Mouse (Mus musculus) forebrain, embryonic 15.5 days (tissue): ENCODE results near the gene Invs. TPM values are rescaled to one million over a fixed set of nuclear protein-coding genes. Genes with fewer than 3 reads are reported as not detected.

Experiments used
- ATAC-seq: fragments of 200-750 bp; cut with Nextera tagmentation; replicated peaks from 2 replicates; pipeline ENCODE4 v1.8.0; 2017; ENCODE audit warnings: mild to moderate bottlenecking, moderate TSS enrichment, moderate library complexity
- H3K27ac ChIP-seq: fragments of 300-500 bp; sonication (generic); replicated peaks from 2 replicates; pipeline ENCODE4 v1.5.1; 2015; ENCODE audit warnings: mild to moderate bottlenecking, inconsistent platforms
- H3K27me3 ChIP-seq: fragments of 300-500 bp; sonication (generic); 2 replicates; pipeline ENCODE4 v1.6.1; 2015; ENCODE audit warnings: inconsistent platforms
- H3K36me3 ChIP-seq: fragments of 300-500 bp; sonication (generic); 2 replicates; pipeline ENCODE4 v1.6.1; 2015; ENCODE audit warnings: mild to moderate bottlenecking, inconsistent platforms
- H3K4me1 ChIP-seq: fragments of 300-500 bp; sonication (generic); 2 replicates; pipeline ENCODE4 v1.6.1; 2015; ENCODE audit warnings: inconsistent platforms
- H3K4me2 ChIP-seq: fragments of 300-500 bp; sonication (generic); replicated peaks from 2 replicates; pipeline ENCODE4 v1.6.1; 2015; ENCODE audit warnings: mild to moderate bottlenecking, inconsistent platforms
- H3K4me3 ChIP-seq: fragments of 300-500 bp; sonication (generic); 2 replicates; pipeline ENCODE4 v1.5.1; 2015; ENCODE audit warnings: mild to moderate bottlenecking, inconsistent platforms
- H3K9ac ChIP-seq: fragments of 300-500 bp; sonication (generic); replicated peaks from 2 replicates; pipeline ENCODE4 v1.6.1; 2015; ENCODE audit warnings: mild to moderate bottlenecking, inconsistent platforms
- H3K9me3 ChIP-seq: fragments of 300-500 bp; sonication (generic); 2 replicates; pipeline ENCODE4 v1.6.1; 2016; ENCODE audit warnings: inconsistent platforms
- WGBS: fragments of 180-500 bp; shearing (Covaris S2); methylation state at CpG from one replicate; pipeline ENCODE4 v1.1.7; 2015; ENCODE audit warnings: mixed read lengths; 5-methylcytosine and 5-hydroxymethylcytosine counted together
- polyA plus RNA-seq: library from polyadenylated mRNA; unstranded; fragments of >200 nt; fragmentation: Nextera tagmentation; extraction: Ambion mirVana; gene quantifications from 2 replicates; pipeline ENCODE4 v1.2.1, GENCODE M21; 2015

Invs gene
- polyA plus RNA-seq, 1 experiment from 2014 or later: 7.4 TPM

DNA sequence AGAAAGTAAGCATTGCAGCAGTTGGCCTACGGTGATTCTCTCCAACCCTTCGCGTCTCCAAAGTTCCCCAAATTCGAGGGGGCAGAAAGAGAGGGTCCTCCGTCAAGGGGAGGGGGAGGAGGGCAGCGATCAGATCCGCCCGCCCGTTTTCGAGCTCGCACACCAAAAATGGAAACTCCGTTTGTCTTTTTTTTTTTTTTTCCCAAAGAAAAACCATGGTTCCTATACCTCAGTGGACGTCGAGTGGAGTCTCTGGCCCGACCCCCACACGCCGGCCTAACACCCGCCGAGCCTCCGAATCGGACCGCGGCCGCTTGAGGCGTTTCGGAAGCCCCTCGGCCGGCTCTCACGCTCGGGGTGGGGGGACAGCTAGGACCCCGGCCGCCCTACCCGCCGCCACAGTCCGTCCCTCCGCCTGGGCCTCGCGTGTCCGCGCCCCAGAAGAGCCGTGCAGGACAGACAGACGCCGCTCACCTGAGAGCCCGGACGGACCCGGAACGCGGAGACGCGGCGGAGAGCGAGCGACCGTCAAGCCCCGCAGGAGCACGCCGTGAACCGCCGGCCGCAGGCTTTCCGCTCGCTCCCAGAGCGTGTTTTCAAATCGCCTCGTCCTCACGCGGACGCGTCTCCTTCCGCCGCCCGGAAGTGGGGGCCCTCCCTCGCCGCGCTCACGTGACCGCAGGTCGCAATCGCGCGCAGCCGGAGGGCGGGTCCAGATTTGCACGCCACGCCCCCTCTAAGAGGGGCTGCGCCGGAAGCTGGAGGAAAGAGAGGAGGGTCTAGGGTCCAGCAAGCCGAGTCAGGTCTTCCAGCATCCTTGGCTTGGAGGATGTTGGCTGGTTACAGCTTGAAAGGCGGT lies 193.5 kb downstream of the Invs start, which contains the start of gene Tex10:
Tex10 (minus strand) TSS at position 668 of the 859 bp plus-strand sequence.
- Histone ChIP-seq H3K4me3 (peak within 1 kb of the TSS; percentile 89), H3K9me3 (no peaks in the 10 kb centered on the region), H3K4me2 (peak within 1 kb of the TSS; percentile 64), H3K36me3 (peaks cover 7% of the 10 kb centered on the region), H3K27ac (peak within 1 kb of the TSS; percentile 75), H3K27me3 (no peaks in the 10 kb centered on the region), H3K9ac (peak within 1 kb of the TSS; percentile 86), H3K4me1 (peaks cover 22% of the 10 kb centered on the region)
- WGBS: under 1% methylated on average over 89 of the region's 89 CpGs
- ATAC-seq: peak; percentile 98

DNA sequence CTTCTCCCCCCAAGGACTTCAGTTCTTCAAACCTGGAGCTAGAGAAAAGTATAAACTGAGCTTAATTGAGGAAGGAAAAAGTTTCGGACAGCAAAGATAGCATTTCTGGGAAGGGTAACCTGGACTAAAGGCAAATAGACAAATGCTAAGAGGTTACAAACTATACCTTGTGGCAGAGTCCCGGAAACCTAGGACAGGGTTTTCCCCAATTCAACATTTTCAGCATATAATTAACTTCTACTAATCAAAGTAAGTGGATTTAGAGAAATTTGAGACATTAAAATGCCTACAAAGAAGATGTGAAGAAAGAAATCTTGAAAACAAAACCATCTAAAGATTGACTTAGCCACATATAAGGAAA lies 194.1 kb downstream of the Invs start:
- peaks cover 22% of the 10 kb centered on the region for H3K4me1 ChIP-seq
- H3K27me3 ChIP-seq: no peaks in the 10 kb centered on the region
- WGBS: 88% methylated on average over 2 of the region's 2 CpGs
- peaks cover 3% of the 10 kb centered on the region; the same call in 1 of the 2 replicates for H3K9me3 ChIP-seq
- peak overlapping the region; percentile 86; the same call in 1 of the 2 replicates for H3K9ac ChIP-seq
- H3K36me3 ChIP-seq: peaks cover 1% of the 10 kb centered on the region
- peak overlapping the region; percentile 89 for H3K4me3 ChIP-seq
- peak overlapping the region; percentile 75 for H3K27ac ChIP-seq
- ATAC-seq: no peak
- H3K4me2 ChIP-seq: peak overlapping the region; percentile 64

GRCm38 (mm10) chr4:48481287-48481686 lies 201.7 kb downstream of the Invs start:
- Histone ChIP-seq H3K9ac (no peak overlapping the region), H3K4me2 (no peak overlapping the region), H3K27ac (no peak overlapping the region), H3K27me3 (no peaks in the 10 kb centered on the region), H3K36me3 (no peaks in the 10 kb centered on the region), H3K4me3 (no peak overlapping the region), H3K4me1 (no peaks in the 10 kb centered on the region), H3K9me3 (peaks cover 7% of the 10 kb centered on the region; the same call in 1 of the 2 replicates)
- no peak for ATAC-seq
- 45% methylated on average over 2 of the region's 2 CpGs for WGBS

Other genes starting within 250 kb of the Invs start
- gene Nr4a3, start 234.6 kb upstream of the Invs start, polyA plus RNA-seq: 7.2 and 8.2 TPM in 2 replicates
- 19.1 and 20.5 TPM in 2 replicates for gene Stx17, start 154.8 kb upstream of the Invs start, polyA plus RNA-seq
- gene Erp44, start 202 bp upstream of the Invs start, polyA plus RNA-seq: 61.4 and 67.0 TPM in 2 replicates
- 43.3 and 47.2 TPM in 2 replicates for gene Tex10, start 193.7 kb downstream of the Invs start, polyA plus RNA-seq